Mouse (Mus musculus): ENCODE results near the gene Dab1.
A peak's percentile ranks its signal among the peaks of the same experiment; 100 is the strongest.

Dab1 gene

DNA sequence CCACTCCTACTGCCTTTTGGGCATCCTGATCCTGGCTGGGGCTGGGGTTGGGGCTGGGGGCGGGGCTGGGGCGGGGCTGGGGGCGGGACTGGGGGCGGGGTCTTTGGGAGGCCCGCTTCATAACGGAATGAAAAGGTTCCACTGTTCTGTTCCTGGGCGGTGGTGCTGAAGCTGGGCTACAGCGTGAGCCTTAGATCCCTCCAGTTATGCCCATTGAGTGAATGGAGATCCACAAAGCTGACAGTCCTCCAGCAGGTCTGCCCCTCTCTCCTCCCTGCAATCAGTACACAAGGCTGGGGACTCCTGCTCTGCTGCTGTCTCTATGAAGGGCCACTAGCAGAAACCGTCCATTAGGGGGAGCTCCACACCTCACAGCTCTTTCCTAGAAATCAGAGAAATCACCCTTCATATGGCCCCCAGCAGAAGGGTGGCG lies 895.4 kb downstream of the Dab1 start:
- peak; percentile 62 for DNase-seq (ENCODE audit: low read depth)

DNA sequence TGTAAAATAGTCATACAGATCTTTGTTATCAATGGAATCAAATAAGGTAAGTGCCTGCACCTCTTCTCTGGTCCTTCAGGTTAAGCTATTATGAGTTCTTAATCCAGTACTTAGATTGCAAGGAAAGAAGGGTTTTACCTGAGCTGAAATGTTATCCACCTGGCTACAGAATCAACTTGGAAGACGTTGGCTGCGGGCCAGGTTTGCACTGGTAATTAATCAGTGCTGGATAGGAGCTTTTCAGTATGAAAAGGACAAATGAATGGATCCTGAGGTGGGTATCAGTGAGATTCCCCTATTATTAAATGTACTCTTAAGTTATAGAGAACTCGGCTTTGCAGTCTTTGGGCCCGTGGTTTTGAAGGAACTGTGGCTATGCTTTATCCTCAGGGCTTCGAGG lies 896.5 kb downstream of the Dab1 start:
- no peak for DNase-seq (ENCODE audit: low read depth)

DNA sequence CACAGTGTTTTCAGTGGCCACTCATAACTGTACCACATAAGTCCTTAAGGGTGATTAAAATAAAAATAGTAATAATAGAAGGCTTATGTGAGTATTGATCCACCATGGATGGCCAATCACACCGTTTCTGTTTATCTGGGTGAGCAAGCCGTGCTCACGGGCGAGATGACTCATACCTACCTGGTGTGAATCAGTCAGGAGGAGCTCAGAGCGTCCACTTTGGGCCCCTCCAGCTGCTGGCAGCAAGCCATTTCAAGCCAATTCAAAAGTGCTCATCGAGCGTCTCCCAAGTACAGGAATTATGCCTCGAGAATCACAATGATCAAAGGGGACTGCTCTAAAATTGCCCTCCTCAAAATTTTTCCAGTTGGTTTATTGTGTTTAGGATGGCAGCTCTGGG lies 903.2 kb downstream of the Dab1 start:
- no peak for DNase-seq (ENCODE audit: low read depth)

DNA sequence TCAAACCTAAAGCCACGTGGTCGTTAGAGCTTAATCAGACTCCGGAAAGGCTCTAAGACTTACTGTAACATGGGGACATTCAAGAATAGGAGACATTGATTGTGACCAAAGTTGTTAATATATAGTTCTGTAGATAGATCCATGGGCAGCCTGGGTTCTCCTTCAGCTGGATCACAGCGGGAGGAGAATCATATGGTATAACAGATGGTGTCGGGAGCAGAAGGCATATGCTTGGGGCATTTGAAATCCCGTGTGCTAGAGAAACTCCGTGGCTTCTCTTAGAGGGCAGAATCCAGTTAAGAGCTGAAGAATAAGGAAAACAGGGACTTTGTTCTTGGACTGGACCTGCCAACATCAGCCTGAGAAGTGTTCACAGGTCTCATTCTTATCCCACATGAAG lies 904.6 kb downstream of the Dab1 start:
- DNase-seq (ENCODE audit: low read depth) = no peak

DNA sequence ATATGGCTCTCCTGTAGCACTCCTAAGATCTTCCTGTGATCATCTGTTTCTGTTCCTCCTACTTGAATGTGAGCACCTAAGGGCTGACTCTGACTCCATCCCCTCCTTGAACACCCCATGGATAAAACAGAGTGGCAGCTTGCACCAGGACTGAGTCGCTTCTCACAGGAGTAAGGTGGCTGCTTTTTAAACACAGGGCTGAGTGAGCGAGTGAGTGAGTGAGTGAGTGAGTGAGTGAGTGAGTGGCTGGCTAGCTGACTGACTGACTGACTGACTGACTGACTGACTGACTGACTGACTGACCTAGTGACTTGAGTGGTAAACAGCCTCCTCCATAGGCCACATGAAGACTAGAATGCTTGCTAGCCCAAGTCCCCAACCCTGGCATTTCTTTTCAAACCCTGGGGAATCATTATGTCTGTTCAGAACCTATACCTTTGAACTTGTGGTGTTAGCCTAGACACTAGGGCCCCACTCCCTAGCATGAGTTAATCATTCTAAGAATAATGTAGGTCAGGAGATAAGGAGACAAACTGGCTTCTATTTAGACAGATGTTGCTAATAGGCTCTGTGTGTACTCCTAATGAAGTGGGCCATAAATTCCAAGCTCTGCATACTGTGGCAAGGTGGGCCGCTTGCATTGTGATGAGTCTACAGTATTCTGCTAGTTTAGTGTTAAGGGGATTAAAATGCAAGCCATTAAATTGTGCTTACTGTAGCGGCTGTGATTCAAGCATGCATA lies 910.9 kb downstream of the Dab1 start:
- no peak for DNase-seq (ENCODE audit: low read depth)

DNA sequence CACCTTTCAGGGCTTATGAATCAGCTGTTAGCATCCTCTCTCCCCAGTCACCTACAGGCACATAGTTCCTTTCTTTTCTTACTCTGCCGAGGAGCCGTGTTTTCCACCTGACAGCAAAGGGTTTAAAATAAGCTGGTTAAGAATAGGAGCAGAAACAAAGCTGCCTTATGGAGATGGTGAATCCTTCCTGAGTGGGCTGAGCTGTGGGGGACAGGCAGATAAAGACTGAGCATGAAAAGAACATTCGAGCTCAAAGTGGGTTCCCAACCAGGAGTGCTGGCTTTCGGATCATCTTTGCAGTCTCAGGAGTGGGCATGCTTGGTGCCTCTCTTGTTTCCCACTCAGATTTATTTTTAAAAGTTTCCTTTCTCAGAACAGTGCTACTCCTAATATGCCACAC lies 913.7 kb downstream of the Dab1 start:
- DNase-seq (ENCODE audit: low read depth) = no peak

DNA sequence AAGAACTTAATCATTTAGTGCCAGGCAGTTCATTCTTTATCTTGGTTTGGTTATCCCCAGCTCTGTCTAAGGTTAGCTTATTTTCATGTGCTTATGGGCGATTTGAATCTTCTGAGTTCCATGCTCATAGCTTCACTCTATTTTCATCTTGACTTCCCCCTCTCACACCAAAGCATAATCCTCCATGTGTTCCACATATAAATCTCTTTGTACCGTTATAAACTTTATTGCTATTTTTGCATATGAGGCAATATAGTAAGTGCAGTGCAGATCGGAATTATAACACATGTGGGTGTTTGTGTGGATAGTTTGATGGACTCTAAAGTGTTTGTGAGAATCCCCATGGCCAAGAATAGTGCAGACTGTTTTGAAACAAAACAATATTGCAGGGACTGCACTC lies 919.3 kb downstream of the Dab1 start:
- no peak for DNase-seq (ENCODE audit: low read depth)

DNA sequence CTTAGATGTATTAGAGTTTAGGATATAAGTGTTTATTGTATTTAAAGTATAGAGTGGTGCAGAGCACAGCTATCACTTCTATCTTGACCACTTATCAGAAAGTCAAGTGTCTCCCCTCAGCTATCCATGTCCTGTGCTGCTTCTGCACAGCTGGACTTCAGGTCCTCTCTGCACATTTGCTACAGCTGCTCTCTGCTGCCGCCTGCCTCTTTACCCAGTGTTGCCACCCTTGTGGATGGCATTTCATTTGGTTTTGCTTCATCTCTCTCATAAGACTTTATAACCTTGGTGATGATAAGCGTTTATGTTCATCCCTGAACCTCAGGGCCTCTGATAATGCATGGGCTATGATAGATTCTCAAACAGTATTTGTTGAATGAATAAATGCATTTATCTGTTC lies 919.9 kb downstream of the Dab1 start:
- DNase-seq (ENCODE audit: low read depth) = peak; percentile 5

DNA sequence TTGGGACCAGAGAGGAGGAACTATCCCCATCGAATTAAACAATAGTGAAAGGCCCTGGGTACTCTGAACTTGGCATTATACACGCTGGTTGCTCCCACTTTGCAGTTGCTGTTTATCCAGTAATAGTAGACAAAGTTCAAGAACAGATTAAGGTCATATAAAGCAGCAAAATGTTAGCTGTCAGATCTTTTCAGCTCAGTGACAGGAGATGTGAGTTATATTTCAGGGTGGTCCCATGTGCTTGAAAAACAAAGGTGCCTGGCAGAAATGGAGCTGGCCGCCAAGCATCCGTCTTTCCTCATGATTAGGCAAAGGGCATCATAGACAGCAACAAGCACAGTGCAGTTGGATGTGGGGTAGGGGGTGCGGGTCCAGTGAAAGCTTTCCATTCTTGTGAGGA lies 927.9 kb downstream of the Dab1 start:
- no peak for DNase-seq (ENCODE audit: low read depth)

DNA sequence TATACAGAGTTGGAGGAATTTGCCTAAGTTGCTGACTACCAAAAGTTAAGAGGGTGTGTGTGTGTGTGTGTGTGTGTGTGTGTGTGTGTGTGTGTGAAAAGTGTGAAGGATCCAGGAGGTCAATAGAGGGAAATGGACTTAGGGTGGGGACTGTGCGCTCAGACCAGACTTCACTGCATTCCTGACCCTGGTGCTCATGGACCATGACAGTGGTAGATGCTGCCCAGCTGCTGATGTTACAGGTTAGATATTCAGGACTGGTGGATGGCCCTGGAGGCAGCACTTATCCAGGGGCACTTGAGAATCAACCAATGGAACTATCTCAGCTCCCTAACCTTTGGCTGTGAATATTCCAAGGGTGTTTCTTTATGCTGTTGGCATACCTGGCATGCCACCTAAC lies 929.1 kb downstream of the Dab1 start:
- no peak for DNase-seq (ENCODE audit: low read depth)

DNA sequence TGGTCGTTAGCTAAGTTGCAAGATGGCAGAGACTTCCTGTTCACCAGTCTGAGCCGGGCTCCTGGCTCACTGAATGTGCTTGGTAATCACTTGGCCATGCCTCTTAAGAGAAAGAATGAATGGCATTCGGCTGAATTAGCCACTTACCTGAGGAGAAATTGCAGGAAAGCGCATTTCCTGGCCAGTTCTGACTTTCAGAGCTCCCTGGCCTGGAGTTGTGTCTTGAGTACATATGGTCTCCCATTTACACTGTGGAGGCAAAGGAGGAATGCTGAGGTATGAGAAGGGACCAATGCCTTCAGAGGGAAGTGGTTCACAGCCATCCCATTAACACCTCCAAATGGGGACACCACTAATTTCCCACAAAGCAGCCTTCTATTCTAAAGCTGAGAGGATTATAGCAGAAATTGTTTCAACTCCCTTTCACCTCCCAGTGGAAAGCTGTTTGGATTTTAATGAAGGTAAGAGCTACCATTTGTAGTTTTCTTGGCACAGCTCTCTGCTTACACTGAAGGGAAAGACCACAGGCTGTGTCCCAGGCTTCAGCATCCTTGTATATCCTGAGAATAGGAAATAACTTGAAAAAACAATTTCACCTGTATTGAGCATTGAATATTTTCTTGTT lies 931.5 kb downstream of the Dab1 start:
- no peak for DNase-seq (ENCODE audit: low read depth)

DNA sequence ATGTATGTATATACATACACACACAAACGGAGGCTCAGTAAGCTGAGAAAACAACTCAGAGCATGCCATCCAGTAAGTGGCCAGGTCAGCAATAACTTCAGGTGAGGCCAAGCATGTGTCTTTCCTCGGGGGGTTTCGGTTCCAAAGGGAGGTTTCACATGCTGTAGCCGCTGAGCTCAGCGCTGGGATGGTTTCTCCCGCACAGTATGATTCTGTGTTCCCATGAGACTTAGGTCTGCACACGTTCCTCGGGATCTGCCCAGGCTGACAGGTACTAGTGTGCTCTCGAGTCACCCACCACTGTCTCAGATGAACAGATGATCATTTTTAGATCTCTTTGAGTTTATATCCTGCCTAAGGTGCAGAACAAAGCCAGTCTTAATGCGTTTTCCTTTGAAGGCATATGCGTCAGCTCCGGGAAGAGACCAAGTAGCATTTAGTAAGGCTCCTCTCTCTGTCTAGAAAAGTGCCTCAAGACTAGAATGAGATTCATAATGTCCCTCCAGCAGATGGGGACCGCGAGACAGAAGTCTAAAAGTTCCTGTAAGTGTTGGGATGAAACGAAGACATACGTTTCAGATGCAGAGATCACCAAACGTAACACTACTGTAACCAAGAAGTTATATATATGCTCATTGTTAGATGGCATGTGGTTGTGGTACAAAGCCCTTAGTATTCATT lies 932.4 kb downstream of the Dab1 start:
- no peak for DNase-seq (ENCODE audit: low read depth)

DNA sequence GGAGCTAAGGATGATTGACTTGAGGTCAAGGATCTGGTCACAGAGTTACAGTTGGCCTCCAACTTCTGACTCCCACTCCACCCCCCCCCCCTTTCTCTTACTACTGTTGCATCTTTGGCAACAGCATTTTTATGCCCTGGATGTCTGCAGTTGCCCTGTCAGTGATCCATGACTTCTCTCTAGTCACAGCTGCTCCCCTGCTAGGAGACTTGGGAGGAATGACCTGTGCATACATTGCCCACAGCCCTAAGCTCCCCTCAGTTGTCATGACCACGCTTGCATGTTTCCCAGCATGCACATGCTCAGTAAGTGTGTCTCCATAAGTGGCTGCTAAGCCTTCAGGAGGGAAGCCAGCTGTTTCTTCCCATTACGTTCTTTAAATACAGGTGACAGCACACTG lies 936.2 kb downstream of the Dab1 start:
- DNase-seq (ENCODE audit: low read depth) = no peak

DNA sequence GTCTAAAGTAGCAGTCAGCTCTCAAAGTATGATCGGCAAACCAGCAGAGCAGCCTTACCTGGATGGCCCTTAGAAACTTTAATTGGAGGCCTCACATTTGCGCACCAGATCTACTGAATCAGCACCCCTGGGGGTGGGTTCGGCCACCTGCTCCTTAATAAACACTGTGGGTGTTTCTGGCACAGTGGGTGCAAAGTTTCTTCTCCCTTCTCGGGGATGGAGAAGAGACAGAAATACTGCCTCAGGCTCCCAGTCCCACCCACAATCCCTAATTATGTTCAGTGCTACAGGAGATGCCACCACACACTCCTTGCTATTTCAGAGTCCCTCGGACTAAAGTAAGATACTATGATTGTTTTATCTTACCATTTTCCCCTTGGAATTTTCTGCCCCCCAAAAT lies 944.4 kb downstream of the Dab1 start:
- DNase-seq (ENCODE audit: low read depth) = no peak

DNA sequence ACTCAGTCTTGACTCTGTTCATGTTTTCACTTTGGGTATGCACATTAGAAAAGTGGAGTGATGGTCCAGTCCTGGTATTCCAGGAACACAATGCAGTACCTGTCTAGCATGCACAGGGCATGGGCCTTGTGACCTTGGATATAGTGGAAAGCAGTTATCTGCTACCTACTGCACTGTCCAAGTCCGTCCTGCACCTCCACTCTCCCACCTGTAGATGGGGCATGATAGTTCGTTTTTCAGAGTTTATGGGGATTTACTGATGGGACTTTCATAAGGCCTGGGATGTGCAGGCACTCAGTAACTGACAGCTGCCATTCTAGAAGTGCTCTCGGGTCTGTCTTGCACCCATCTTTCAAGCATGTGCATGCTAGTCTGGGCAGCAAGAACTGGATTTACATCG lies 951.4 kb downstream of the Dab1 start:
- DNase-seq (ENCODE audit: low read depth) = no peak

DNA sequence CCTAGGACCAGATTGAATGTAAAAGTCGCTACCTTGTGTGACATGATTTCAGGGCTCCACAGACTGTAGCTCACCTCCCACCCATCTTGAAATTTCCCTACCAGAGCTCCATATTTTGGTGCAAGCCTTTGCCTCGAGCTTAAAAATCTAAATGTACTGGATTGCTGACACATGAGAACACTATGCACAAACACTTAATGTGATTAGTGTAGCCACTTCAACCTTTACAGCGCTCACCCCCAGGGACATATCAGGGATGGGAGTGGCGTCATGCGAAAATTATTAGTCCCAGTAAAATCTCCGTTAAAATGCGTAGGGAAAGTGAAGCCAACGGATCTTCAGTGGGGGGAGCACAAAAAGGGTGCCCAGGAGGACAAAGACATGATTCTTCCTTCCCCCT lies 953.3 kb downstream of the Dab1 start:
- DNase-seq (ENCODE audit: low read depth) = no peak

DNA sequence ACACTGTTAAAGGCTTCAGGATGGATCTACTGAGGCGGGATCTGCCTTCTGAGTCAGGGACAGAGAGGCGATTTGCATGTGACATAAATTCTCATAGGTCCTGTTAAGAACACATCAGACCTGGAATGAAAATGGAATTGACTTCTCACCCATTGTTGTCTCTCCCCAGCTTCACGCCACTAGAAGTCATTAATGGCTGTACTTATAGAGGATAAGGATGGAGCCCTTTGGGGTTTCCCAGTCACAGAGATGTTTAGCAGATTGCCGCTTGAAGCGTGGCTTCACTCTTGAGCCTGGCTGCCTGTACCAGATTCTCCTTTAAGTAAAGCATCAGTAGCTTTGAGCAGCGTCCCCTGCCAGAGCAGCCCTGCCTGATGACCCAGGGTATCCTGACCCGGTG lies 954.3 kb downstream of the Dab1 start:
- DNase-seq (ENCODE audit: low read depth) = no peak

DNA sequence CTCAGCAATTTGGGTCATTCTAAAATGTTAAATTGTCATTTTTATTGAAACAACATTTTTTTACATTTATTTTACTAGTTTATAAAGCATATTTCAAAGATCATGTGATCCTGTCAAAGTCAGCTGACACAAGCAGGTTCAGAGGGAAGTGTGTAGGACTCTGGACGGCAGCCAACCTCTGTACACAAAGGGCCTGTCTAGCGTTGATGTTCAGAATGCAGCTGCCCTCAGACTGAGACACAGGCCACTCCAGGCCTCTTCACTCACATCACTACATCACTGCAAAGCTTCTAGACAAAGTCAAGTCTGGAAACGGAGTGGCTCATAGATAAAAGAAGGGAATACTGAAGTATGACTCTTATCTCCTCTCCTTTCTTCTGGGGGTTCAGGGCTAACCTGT lies 959.2 kb downstream of the Dab1 start:
- no peak for DNase-seq (ENCODE audit: low read depth)

DNA sequence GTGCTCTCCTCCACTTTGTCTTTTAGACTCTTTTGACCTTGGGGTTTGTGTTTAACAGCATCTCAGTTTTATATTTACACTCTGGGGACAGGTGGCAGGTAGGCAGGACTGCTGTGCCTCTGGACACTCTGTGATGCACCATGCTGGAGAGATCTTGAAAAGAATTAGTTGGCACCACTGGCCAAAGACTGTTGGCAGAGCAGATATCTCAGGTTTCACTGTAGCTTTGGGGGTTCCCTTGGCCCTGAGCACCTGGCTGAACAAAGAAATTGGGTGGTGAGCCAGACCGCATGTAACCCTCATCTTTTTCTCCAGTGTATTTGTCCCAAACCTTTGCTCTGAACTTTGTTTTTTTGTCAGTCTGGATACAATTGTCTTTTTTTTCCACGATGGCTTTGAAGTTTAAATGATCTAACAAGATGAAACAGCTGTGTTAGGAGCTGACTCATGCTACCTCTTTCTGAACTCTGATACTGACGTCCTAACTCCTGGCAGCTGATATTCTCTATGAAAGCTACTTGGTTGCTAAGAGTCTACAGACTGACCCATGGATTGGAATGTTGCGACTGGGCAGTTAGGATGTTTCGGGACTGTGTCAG lies 960.9 kb downstream of the Dab1 start:
- DNase-seq (ENCODE audit: low read depth) = no peak

DNA sequence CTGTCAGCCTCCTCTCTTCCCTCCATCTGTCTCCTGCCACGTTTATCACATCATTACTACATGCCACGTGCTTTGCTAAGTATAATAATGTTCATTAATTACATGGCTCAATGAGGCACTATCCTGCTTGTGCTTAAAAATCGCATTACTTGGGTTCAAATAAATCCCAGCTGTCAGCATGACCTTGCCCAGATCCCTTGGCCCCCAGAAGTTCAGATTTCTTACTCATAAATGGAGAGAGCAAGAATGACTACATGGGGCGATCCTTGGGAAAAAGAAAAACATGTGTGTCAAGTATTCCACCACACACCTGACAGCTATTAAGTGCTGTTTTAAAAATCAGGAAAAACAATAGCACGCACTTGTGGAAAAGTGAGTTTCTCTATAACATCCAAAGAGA lies 963.6 kb downstream of the Dab1 start:
- DNase-seq (ENCODE audit: low read depth) = no peak

DNA sequence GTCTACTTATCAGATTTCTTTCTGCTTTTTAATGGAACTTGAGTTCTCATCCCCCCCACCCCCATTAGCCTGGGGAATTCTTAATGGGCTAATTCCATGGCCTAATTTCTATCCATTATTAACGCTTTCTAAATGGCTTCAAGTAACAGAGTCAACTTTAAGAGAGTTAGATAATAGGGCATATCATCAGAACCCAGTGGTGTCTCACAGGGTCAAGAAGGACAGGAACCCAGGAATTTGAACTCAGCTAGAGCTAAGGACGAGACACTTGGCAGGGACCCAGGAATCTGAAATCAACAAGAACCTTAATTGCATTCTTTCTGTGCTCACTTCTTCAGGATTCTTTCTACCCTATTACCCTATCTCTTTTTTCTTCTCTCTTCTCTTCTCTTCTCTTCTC lies 968.7 kb downstream of the Dab1 start:
- DNase-seq (ENCODE audit: low read depth) = no peak

DNA sequence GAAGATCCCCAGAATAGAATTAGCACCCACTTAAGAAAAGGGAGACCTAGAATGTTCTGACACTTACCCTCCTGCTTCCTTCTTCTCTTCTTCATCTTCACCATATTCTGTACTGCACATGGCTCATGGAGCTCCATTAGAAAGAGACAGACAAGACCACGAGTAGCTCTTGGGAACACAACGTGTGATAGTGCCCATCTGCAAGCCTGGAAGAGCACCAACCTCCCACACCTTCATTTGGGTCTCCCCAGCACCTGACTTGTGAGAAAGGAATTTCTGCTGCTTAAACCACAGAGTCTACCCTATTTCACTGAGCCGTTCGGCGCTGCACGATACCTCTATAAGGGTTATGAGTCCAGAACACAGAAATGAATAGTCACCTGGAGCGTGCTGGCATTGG lies 977.8 kb downstream of the Dab1 start:
- DNase-seq (ENCODE audit: low read depth) = no peak

Data from NIH3T3 (cell line).